Comparison of ENCODE assay signal across 16 mouse cellular contexts in the genomic region with DNA sequence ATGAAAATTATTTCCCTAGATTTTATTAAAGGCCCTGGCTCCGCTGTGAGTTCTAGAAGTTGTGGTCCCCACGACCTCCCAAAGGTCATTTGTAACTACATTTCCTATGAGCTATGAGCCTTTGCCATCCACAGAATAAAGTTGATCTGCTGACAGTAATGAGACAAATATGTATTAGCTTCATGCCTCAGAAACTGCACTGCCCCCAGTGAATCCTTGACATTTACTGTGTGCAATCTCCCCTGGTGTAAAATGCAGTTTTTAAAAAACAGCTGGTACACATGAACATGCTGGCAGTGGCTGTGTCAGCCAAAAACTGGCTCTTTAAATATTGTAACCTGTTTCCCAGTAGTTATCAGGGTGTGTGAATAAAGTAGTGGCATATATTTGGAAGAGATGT.
"Had no signal": no experiment of that assay in that cellular context is flagged by ENCODE, and none has a peak within 500 bp of the region (broad histone marks: within the 10 kb centered on the region; RNA-seq: fewer than 3 reads in every experiment).

No protein-coding gene starts in this region.

- H3K4me3 ChIP-seq: midbrain, embryonic 13.5 days; midbrain, embryonic 15.5 days; neural tube, embryonic 12.5 days had no signal

- H3K4me2 ChIP-seq: lung, embryonic 14.5 days; midbrain, embryonic 11.5 days; midbrain, embryonic 13.5 days; midbrain, embryonic 15.5 days; neural tube, embryonic 12.5 days had no signal

- H3K9ac ChIP-seq: lung, embryonic 14.5 days; midbrain, embryonic 13.5 days; midbrain, embryonic 15.5 days; neural tube, embryonic 12.5 days had no signal

- H3K27me3 ChIP-seq: midbrain, embryonic 13.5 days; midbrain, embryonic 15.5 days; neural tube, embryonic 12.5 days had no signal

- H3K4me1 ChIP-seq: midbrain, embryonic 13.5 days; midbrain, embryonic 15.5 days; neural tube, embryonic 12.5 days had no signal

- DNase-seq: lung, adult 18-20 months; lung, embryonic 14.5 days; lung, postnatal 10 days; lung, postnatal 4 days; retina, postnatal 1 day; right cerebral cortex, adult 18-20 months; right cerebral cortex, postnatal 25 days; right cerebral cortex, postnatal 4 days; spleen, adult 18-20 months; thymus, adult 18-20 months; thymus, postnatal 14 days; thymus, postnatal 36 days had no signal

- ATAC-seq: midbrain, embryonic 13.5 days; midbrain, embryonic 15.5 days had no signal

- H3K9me3 ChIP-seq: midbrain, embryonic 13.5 days; midbrain, embryonic 15.5 days; neural tube, embryonic 12.5 days had no signal

- H3K36me3 ChIP-seq: midbrain, embryonic 13.5 days; midbrain, embryonic 15.5 days; neural tube, embryonic 12.5 days had no signal

- H3K27ac ChIP-seq: midbrain, embryonic 13.5 days; midbrain, embryonic 15.5 days; neural tube, embryonic 12.5 days had no signal
